Comparison of ENCODE assay signal across 9 mouse cellular contexts in genomic region chr7:28488030-28488491, GRCm38 (mm10). TPM values are rescaled to one million over a fixed set of nuclear protein-coding genes. Genes with fewer than 3 reads are reported as not detected.
DNase-seq lines count a peak whose midpoint lies in the region; ATAC-seq lines count a peak whose summit lies in the region.
"Had no signal": no experiment of that assay in that cellular context is flagged by ENCODE, and none has a peak within 500 bp of the region (broad histone marks: within the 10 kb centered on the region; RNA-seq: fewer than 3 reads in every experiment).

No protein-coding gene starts in this region.

- no peaks in the 10 kb centered on the region for H3K36me3 ChIP-seq in heart, embryonic 11.5 days (ENCODE audit: control insufficient read depth, insufficient read depth, low read length)
- H3K36me3 ChIP-seq in hindbrain, embryonic 10.5 days, result no peaks in the 10 kb centered on the region

- H3K4me2 ChIP-seq in heart, embryonic 11.5 days, result peak overlapping the region; percentile 18

- H3K9ac ChIP-seq in heart, embryonic 11.5 days (ENCODE audit: low read depth, low read length), result no peak overlapping the region

- 0 out of 2 replicates have a peak overlapping the region, but pooled peaks have one; percentile 6 for H3K4me3 ChIP-seq in heart, embryonic 11.5 days (ENCODE audit: low read depth, low read length)
- peak overlapping the region; percentile 36 for H3K4me3 ChIP-seq in hindbrain, embryonic 10.5 days

- no peak overlapping the region for H3K27ac ChIP-seq in heart, embryonic 11.5 days (ENCODE audit: low read depth, low read length)
- no peak overlapping the region for H3K27ac ChIP-seq in hindbrain, embryonic 10.5 days

- no peaks in the 10 kb centered on the region for H3K9me3 ChIP-seq in heart, embryonic 11.5 days (replicated peaks; ENCODE audit: control insufficient read depth, low read length)
- no peaks in the 10 kb centered on the region for H3K9me3 ChIP-seq in hindbrain, embryonic 10.5 days

- H3K27me3 ChIP-seq in heart, embryonic 11.5 days (ENCODE audit: control insufficient read depth, insufficient read depth, low read length), result peaks cover 8% of the 10 kb centered on the region
- H3K27me3 ChIP-seq in hindbrain, embryonic 10.5 days (ENCODE audit: insufficient read depth, poor library complexity, severe bottlenecking), result peaks cover 35% of the 10 kb centered on the region

- ATAC-seq in heart, embryonic 11.5 days (replicated peaks; ENCODE audit: insufficient number of reproducible peaks, low FRiP score, low TSS enrichment), result no peak

- no peaks in the 10 kb centered on the region for H3K4me1 ChIP-seq in heart, embryonic 11.5 days (ENCODE audit: control insufficient read depth, insufficient read depth, low read length)
- peaks cover 14% of the 10 kb centered on the region for H3K4me1 ChIP-seq in hindbrain, embryonic 10.5 days (replicated peaks)

- no peak for DNase-seq in heart, adult 8-10 months (ENCODE audit: low spot score)
- DNase-seq in ZHBTc4 (ENCODE audit: low read depth, low spot score), result peak; percentile 92
- DNase-seq in hindbrain, embryonic 10.5 days (ENCODE audit: low spot score), result no peak
- peak; percentile 54 to 57 for DNase-seq in left cerebral cortex, adult 18-20 months (ENCODE audit: low spot score in 2 of 2)
- peak; percentile 69 for DNase-seq in lung, postnatal 36 days
- peak; percentile 51 for DNase-seq in yolk sac, embryonic 10.5 days (ENCODE audit: low spot score)
- DNase-seq in layer of hippocampus, postnatal 25 days (ENCODE audit: extremely low spot score in 1 of 2, low spot score in 1 of 2), result no peak

- WGBS in heart, embryonic 11.5 days (ENCODE audit: insufficient replicate concordance), result 2% methylated on average over 16 of the region's 16 CpGs
- 7% methylated on average over 16 of the region's 16 CpGs for WGBS in hindbrain, embryonic 10.5 days

RNA-seq across cellular contexts. Expression of gene Ifnl2, which starts 22.2 kb away (rescaled TPM):
- polyA plus RNA-seq in heart, embryonic 11.5 days (2014; fragmentation: Nextera tagmentation; extraction: Ambion mirVana), result not detected in 2 replicates
- total RNA-seq in heart, adult 8-10 months (2022), result not detected
- not detected in 2 replicates for polyA plus RNA-seq in hindbrain, embryonic 10.5 days (2016; fragmentation: Nextera tagmentation; extraction: Ambion mirVana)
- not detected for total RNA-seq in left cerebral cortex, adult 18-20 months (2021)
- not detected for total RNA-seq in layer of hippocampus, postnatal 25 days (2021)
- polyA plus RNA-seq: liver, embryonic 16.5 days had no signal

RNA-seq across cellular contexts. Expression of gene Ifnl3, which starts 34.6 kb away (rescaled TPM):
- polyA plus RNA-seq in heart, embryonic 11.5 days (2014; fragmentation: Nextera tagmentation; extraction: Ambion mirVana), result not detected in 2 replicates
- not detected for total RNA-seq in heart, adult 8-10 months (2022)
- not detected in 2 replicates for polyA plus RNA-seq in hindbrain, embryonic 10.5 days (2016; fragmentation: Nextera tagmentation; extraction: Ambion mirVana)
- not detected for total RNA-seq in left cerebral cortex, adult 18-20 months (2021)
- total RNA-seq in layer of hippocampus, postnatal 25 days (2021), result not detected
- polyA plus RNA-seq: liver, embryonic 16.5 days had no signal

RNA-seq across cellular contexts. Expression of gene Lrfn1, which starts 36.3 kb away (rescaled TPM):
- 1.4 and 1.7 TPM in 2 replicates for polyA plus RNA-seq in heart, embryonic 11.5 days (2014; fragmentation: Nextera tagmentation; extraction: Ambion mirVana)
- under 1 TPM; 0.43 to 0.82 (median 0.61) TPM for total RNA-seq in heart, adult 8-10 months (2022)
- 4.4 and 5.2 TPM in 2 replicates for polyA plus RNA-seq in hindbrain, embryonic 10.5 days (2016; fragmentation: Nextera tagmentation; extraction: Ambion mirVana)
- total RNA-seq in left cerebral cortex, adult 18-20 months (2021), result 10 to 100 TPM; 93.0 to 96.9 TPM
- 10 to 100 TPM; 74.1 to 76.7 TPM for total RNA-seq in layer of hippocampus, postnatal 25 days (2021)

RNA-seq across cellular contexts. Expression of gene Gmfg, which starts 50.8 kb away (rescaled TPM):
- polyA plus RNA-seq in heart, embryonic 11.5 days (2014; fragmentation: Nextera tagmentation; extraction: Ambion mirVana), result 5.8 and 6.4 TPM in 2 replicates
- total RNA-seq in heart, adult 8-10 months (2022), result 1 to 10 TPM; 3.5 to 5.7 (median 4.8) TPM
- 6.7 and 7.1 TPM in 2 replicates for polyA plus RNA-seq in hindbrain, embryonic 10.5 days (2016; fragmentation: Nextera tagmentation; extraction: Ambion mirVana)
- 1 to 10 TPM; 1.4 to 1.5 TPM for total RNA-seq in left cerebral cortex, adult 18-20 months (2021)
- total RNA-seq in layer of hippocampus, postnatal 25 days (2021), result 1 to 10 TPM; 1.3 to 2.3 TPM

RNA-seq across cellular contexts. Expression of gene Sycn, which starts 52.6 kb away (rescaled TPM):
- not detected in 2 replicates for polyA plus RNA-seq in heart, embryonic 11.5 days (2014; fragmentation: Nextera tagmentation; extraction: Ambion mirVana)
- not detected for total RNA-seq in heart, adult 8-10 months (2022)
- polyA plus RNA-seq in hindbrain, embryonic 10.5 days (2016; fragmentation: Nextera tagmentation; extraction: Ambion mirVana), result not detected in 2 replicates
- total RNA-seq in left cerebral cortex, adult 18-20 months (2021), result not detected
- total RNA-seq in layer of hippocampus, postnatal 25 days (2021), result not detected

Comparison
In these comparisons a context has a peak if more than half of its experiments do, and no peak if none do; other contexts are left out.
1. DNase-seq: peak in ZHBTc4 (single experiment), left cerebral cortex, adult 18-20 months (2 of 2), lung, postnatal 36 days (single experiment) and yolk sac, embryonic 10.5 days (single experiment); none in heart, adult 8-10 months (single experiment), hindbrain, embryonic 10.5 days (single experiment) and layer of hippocampus, postnatal 25 days (0 of 2).
2. RNA of gene Lrfn1, which starts 36.3 kb away (total RNA-seq): 93.0 to 96.9 TPM in left cerebral cortex, adult 18-20 months and 74.1 to 76.7 TPM in layer of hippocampus, postnatal 25 days; 0.43 to 0.82 TPM in heart, adult 8-10 months; every median in the first group is over 10 times any median in the second.